Mouse (Mus musculus) G1E-ER4 (cell line): ENCODE data around the gene Dguok. TPM values are rescaled to one million over a fixed set of nuclear protein-coding genes. Genes with fewer than 3 reads are reported as not detected.

Experiments
- GATA1 ChIP-seq: IDR thresholded peaks from one replicate; pipeline ENCODE4 v1.8.0; 2012; ENCODE audit warnings: low read length, inconsistent platforms
- polyA plus RNA-seq: library from polyadenylated mRNA; stranded (reverse); fragments of >175 nt; gene quantifications from 2 replicates; pipeline ENCODE4 v1.2.3, GENCODE M21; 2012

Gene Dguok
- polyA plus RNA-seq, 1 experiment, result 8.9 TPM

DNA sequence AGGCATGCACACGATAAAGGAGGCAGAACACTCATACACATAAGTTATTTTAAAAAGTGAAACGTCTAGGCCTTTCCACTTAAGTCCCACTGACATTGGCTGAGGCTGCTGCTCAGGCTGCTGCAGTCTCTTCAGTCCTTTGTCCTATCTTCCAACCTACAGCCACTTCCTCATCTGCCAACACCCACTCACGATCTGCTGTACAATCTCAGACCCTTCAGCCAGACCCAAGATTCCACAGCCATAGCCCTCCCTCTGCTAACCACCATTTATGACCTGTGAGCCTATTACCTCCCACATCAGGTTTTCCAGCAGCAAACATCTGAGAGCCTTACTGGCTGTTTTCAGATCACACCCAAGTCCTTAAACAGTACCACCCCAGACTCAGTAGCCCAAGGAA is 57.3 kb downstream of the Dguok start:
- TF ChIP-seq GATA1, result no peak

DNA sequence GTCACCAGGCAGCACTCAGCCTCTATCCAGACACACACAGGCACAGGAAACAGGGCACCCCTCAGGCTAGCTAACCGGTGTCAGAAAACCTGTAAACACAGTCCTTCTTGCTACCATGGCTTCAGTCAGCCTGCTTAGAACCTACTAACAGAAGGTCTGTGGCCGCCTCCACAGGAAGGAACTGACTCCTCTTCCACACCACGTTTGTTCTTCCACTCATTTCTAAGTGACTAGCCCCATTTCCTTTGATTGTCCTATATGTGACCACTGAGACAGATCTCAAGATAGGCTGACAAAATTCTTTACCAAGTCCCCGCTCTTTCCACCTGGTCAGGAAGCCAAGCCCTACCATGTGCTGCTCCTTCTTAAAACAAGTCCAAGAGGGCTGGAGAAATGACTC is 57.9 kb downstream of the Dguok start:
- TF ChIP-seq GATA1, result no peak

DNA sequence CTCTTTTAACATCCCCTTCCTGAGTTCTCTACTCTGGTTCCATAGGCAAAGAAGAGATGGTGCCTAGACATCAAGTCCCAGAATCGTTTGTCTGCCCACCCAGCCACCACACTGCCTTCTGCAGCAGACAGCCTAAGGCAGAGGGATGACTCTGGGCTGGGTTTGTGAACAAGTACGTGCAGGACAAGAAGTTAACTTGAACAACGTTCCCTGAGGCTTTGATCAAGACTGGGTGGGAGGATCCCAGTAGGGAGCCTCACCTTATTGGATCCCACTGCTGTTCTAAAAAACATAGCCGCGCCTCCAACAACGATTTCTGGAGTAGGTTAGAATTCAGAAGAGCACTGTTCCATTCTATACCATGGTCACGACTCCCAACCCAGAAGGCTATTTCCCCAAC is 59.7 kb downstream of the Dguok start:
- TF ChIP-seq GATA1, result no peak

DNA sequence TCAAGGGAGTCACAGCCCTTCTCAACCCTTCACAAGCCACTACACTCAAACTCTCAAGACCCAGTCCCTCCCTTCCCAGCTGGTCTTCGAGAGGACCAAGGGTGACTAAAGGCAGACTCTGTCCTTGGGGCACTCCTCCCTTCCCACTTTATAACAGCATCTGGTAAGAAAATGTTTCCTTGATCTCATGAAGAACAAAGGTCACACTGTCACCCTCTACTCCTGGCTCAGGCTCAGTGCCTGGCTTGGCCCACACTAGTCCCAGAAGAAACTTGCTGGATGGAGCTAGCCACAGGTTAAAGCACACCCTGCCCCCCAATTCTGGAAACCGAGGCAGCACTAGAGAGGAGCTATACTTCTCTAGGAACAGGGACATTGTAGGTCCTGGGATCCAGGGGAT is 61.0 kb downstream of the Dguok start:
- no peak for TF ChIP-seq GATA1

DNA sequence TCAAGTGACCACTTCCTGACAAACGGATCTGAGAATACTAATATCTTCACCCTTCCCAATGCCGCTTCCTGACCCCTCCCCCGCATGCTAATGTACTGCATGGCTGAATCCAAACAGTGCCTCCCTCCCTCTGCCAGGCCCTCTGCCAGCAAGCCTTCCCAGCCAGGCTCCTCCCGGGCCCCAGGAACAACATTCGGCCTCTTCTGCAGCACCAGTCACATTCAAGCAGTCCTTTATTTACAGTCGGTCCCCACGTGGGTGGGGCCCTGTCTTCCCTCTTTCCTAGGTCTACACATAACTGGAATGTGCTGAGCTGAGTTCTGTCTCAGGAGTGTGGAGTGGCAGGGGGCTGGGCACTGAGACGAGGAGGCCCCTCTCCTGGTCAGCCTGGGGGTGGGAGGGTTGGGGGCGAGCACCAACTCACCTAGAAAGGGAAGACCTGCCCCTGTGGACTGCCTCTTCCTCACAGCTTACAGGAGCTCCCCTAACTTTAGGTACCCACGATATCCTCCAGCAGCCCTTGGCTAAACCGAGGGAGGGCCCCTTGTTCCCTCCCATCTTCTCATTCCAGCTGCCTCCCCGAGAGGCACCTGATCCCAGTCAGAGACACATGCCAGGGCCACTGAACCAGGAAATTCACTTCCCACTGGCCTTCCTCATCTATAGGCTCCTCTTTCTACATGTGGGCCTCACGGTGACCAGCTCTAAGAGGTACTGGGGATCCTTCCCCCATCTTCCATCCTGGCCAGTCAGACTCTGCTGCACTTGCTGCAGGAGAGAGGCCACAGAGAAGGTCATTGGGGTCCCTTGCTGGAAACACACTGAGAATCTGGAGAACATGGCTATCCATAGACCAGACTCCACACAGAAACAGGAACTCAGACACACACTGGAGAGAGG is 63.1 kb downstream of the Dguok start:
- no peak for TF ChIP-seq GATA1

DNA sequence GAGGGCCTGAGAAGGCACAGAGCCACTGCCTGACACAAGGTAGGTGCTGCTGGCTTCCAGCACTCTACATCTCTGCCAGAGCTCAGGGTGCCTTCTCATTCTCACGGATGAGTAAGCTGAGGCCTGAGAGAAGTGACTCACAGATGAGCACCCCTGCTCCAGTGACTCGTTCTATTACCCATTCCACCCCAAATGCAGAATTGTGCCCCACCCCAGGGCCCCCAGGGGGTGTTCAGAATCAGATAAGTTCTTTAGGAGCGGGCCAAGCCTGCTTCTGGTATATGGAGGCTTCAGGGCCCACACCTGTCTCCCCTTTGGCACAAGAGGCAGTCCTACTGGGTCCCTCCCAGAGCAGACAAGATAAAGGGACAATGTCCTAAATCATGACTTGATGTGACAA is 64.1 kb downstream of the Dguok start:
- TF ChIP-seq GATA1, result no peak

DNA sequence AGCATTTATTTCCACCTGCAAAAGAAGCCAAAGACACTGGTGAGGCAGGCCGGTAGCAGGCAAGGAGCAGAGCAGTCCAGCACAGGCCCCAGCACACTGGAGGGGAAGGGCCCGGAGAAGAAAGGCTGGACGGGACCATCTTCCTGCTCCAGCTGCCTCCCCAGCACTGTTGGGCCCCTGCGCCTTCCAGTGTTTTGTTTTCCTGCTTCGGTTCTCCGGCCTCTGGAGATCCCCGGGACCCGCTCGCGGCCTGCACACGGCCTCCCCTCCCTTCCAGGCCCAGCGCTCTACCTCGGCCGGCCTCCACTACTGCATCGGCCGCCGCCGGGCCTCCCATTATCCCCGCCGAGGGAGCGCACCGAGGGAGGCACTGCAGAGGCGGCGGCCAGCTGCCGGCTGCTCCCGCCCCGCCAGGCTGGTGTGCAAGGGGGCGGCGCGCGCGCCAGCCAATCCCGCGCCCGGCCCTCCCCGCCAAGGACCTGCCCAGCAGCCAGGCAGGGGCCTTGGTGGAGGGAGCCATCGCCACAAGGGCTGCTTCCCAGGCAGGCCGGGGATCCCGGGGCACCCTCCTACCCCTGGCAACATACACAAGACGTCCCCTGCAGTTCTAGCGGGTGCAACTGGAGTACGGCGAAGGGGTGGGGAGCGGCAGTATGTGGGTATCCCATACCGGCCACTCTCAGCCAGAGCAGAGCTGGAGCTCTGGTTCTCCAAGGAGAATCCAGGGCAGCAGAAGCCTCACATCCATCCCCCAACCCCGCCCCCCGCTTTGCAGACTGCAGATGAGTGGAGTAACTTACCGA is 65.3 kb downstream of the Dguok start:
- TF ChIP-seq GATA1, result no peak

DNA sequence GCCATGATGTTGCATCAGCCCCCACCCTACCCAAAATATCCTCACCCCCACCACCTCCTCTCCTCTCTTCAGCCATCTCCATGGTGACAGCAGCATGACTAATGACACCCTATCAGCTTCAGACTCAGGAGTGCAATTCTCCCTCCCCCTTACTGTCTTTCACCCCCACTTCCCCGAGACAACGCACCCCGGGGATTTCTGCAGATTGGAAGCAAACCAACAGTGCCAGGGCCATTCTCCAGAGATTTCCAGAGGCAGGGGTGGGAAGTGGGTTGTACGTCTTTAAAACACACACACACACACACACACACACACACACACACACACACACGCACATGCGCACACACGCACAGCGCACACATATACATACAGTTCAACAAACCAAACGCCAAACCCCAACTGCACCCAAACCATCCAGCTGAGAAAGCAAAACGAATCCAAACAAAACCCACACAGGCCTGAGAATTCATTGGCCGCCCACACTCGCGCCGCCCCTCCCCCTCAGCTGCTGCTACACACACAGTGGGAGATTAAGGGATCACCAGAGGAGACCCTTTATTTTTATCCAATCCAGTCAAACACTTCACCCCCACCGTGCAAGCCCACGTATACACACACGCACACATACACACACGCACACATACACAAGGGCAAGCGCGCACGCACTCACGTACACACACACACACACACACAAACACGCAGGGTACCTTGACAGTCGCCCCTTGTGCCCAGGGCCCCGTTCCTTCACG is 66.1 kb downstream of the Dguok start:
- no peak for TF ChIP-seq GATA1

DNA sequence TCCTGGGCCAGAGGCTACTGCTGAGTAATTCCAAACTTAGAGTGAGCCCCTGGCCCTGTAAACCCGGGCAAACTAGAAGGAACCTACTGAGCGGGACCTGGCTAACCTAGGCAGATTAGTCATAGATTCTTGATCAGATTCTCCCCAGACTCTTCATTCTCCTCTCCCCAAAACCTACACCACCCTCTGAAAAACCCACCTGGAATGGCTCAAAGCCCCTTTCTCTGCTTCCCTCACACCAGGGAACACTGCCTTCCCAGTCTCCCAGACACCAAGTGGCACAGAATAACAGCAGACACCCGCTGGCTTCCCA is 66.6 kb downstream of the Dguok start:
- no peak for TF ChIP-seq GATA1

DNA sequence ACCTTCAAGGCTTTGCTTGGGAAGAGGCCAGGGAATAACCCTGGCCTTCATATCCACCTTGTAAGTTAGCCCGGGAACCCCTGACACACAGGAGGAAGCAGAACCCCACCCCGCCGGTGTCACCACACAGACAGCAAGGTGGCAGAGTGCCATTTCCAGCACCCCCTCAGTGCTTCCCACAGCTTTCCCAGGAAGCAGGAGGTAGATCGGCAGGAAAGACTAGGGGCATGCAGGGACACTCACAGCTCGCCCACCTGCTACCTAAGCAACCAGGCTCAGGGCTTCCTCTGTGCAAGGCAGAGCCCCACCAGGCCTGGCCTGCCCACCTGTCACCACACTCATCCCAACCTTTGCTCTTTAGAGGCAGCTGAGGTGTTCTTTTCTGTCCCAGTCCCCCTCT is 67.0 kb downstream of the Dguok start:
- TF ChIP-seq GATA1, result no peak

DNA sequence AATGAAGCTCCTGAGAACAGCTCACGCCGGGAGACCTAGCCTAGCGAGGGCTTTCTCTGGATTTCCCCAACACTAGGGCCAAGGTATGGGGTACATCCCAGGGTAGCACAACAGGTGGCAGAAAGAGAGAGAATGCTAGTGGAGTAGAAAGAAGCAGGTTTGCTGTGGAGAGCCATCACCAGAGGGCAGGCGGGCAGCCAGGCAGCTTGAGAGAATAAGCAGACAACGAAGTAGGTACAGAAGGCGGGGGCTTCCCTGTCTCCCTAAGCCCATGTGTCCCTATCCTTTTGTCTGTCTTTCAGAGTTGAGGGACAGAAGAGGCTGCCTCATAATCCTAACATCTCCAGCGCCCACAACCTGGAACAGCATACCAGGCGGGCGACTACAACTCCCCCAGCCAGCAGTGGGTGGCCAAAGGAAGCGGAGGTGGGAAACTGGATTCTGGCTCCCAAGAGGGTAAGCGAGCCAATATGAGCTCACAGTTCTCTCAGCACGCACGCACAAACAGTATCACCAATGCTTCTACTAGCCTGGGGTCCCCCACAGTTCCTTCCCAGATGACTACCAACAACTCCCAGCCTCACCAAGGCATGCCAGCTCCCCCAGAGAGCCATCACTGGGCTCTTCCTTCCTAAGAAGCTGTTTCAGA is 67.5 kb downstream of the Dguok start:
- TF ChIP-seq GATA1, result no peak

DNA sequence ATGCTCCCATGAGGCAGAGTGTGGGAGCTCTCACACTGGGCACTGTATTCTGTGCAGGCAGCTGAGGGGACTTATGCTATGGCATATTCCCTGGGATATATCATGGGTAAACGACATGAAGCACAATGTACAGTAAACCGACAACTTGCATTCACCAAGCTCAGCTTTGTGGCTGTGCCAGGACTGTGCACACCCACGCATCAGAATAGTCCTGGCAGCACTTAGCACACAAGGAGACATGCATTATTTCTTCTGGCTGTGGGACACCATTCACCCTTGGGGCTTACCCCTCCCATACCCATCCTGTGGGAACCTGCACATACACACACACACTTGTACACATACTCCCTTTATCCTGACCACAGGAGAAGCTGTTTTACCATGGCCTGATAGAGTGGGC is 68.2 kb downstream of the Dguok start:
- no peak for TF ChIP-seq GATA1

DNA sequence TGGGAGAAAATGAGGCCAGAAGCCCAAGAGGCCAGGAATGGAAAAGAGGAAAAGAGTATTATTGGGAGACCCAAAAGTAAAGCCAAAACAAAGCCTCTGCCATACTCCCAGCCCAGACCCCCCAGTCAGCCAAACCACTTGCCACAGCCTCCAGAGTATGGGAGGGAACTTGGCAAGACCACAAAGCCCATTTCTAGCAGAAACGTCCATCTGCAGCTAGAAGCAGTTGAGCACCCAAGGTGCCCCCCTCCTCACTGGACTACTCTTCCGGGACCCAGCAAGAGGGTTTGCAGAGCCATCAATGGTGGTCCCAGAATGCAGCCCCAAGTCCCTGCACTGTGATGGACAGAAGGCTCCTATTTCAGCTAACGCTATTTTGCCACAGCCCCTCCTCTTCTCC is 69.0 kb downstream of the Dguok start:
- TF ChIP-seq GATA1, result no peak

DNA sequence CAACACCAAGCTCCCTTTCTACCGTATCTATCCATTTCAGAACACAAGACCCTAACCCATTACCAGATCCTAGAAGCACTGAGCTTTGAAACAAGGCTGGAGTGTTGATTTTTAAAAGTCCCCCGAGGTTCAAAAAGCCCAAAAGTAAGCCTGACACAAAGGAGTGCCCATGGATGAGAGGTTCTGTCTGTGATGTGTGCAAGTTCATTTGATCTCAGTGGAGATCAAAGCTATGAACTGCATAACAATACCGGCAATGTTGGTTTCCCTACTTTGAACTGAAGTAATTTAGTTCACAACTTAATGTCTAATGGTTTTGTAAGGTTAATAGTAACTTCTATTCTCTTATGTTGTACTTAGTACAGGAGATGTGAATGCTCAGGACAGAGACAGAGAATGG is 69.5 kb downstream of the Dguok start:
- no peak for TF ChIP-seq GATA1

DNA sequence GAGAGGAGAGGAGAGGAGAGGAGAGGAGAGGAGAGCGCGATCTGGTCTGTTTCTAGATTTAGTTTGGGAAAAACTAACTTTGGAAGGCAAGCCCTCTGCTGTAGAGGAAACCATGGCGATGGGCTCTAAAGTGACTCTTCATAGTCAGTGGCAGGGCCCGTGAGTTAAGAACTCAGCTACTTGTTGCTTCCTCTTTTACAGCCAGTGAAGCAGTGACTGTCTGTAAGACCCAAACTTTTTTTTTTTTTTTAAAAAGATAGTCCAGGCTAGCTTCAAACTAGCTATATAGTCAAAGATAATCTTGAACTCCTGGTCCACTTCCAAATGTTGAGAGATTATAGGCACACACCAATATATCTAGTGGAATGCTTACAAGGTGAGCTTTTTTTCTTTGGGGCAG is 70.2 kb downstream of the Dguok start:
- no peak for TF ChIP-seq GATA1

DNA sequence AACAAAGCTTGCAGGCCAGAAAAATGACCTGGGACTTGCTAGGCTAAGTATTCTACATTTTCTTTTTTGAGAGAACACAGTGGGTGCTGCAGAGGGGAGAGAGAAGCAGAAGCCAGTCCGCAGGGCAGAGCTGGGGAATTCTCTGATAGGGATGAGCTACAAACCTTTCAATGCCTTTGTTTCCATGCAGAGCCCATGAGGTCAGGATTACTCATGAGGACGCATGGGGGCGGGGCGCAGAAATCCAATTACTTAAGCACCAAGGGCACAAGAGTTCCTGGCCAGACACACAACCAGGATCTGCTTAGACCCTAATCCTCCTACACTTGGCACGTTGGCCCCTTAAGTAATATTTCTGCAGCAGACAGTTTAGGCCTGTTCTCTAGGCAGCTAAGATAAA is 71.6 kb downstream of the Dguok start:
- TF ChIP-seq GATA1, result no peak
